Mouse (Mus musculus): Measurements from ENCODE around the gene Med16. TPM values are rescaled to one million over a fixed set of nuclear protein-coding genes. Genes with fewer than 3 reads are reported as not detected.
A peak's percentile ranks its signal among the peaks of the same experiment; 100 is the strongest.

Med16 gene
- polyA plus RNA-seq, 2 experiments from 2014 or later: 5.0 to 7.7 TPM

- peak; percentile 53 for ATAC-seq
These were observed 25.2 kb downstream of the Med16 start for GRCm38 (mm10) chr10:79883297-79884084.

GRCm38 (mm10) chr10:79881981-79882380, 26.7 kb downstream of the Med16 start:
- no peak for ATAC-seq

- ATAC-seq: no peak
These were observed 28.0 kb downstream of the Med16 start for GRCm38 (mm10) chr10:79880721-79881120.

GRCm38 (mm10) chr10:79879527-79879926, 29.2 kb downstream of the Med16 start:
- no peak for ATAC-seq

- no peak for ATAC-seq
These were observed 31.0 kb downstream of the Med16 start for GRCm38 (mm10) chr10:79877757-79878156.

- ATAC-seq: no peak
These were observed 31.5 kb downstream of the Med16 start for GRCm38 (mm10) chr10:79877174-79877573.

GRCm38 (mm10) chr10:79874290-79874862, 34.3 kb downstream of the Med16 start, which contains the start of the genes Prtn3 and Plppr3:
Gene Prtn3, plus strand, starts transcription at chr10:79874476.
Gene Plppr3, minus strand, starts transcription at chr10:79874634.
- no peak for ATAC-seq

- no peak for ATAC-seq
These were observed 34.9 kb downstream of the Med16 start for GRCm38 (mm10) chr10:79873715-79874289.

- no peak for ATAC-seq
These were observed 35.4 kb downstream of the Med16 start for GRCm38 (mm10) chr10:79873313-79873712.

- no peak for ATAC-seq
These were observed 35.9 kb downstream of the Med16 start for GRCm38 (mm10) chr10:79872862-79873261.

- ATAC-seq: no peak
These were observed 36.9 kb downstream of the Med16 start for GRCm38 (mm10) chr10:79871845-79872244.

- ATAC-seq: no peak
These were observed 42.1 kb downstream of the Med16 start for GRCm38 (mm10) chr10:79866601-79867000.

GRCm38 (mm10) chr10:79865801-79866295, 42.9 kb downstream of the Med16 start:
- no peak for ATAC-seq

GRCm38 (mm10) chr10:79865189-79865601, 43.5 kb downstream of the Med16 start:
- ATAC-seq: no peak

GRCm38 (mm10) chr10:79864351-79865188, 44.2 kb downstream of the Med16 start:
- ATAC-seq: no peak

- no peak for ATAC-seq
These were observed 45.8 kb downstream of the Med16 start for GRCm38 (mm10) chr10:79862925-79863324.

- ATAC-seq: no peak
These were observed 46.5 kb downstream of the Med16 start for GRCm38 (mm10) chr10:79862049-79862788.

- no peak for ATAC-seq
These were observed 47.3 kb downstream of the Med16 start for GRCm38 (mm10) chr10:79861230-79862048.

- no peak for ATAC-seq
These were observed 48.4 kb downstream of the Med16 start for GRCm38 (mm10) chr10:79860079-79860911.

GRCm38 (mm10) chr10:79859116-79859515, 49.6 kb downstream of the Med16 start:
- no peak for ATAC-seq

Data from CD4-positive, CD25-positive, alpha-beta regulatory T cell, adult 4 months (primary cell).